14 mouse cellular contexts compared by ENCODE assay signal in genomic region chr1:52392933-52393332, GRCm38 (mm10).
DNase-seq lines count a peak whose midpoint lies in the region; ATAC-seq and TF ChIP-seq lines count a peak whose summit lies in the region.
"Had no signal": no experiment of that assay in that cellular context is flagged by ENCODE, and none has a peak within 500 bp of the region (broad histone marks: within the 10 kb centered on the region; RNA-seq: fewer than 3 reads in every experiment).

No protein-coding gene starts in this region.

- no peaks in the 10 kb centered on the region for H3K36me3 ChIP-seq in heart, postnatal 0 days (replicated peaks; ENCODE audit: control insufficient read depth, insufficient read depth, low read length)
- no peaks in the 10 kb centered on the region for H3K36me3 ChIP-seq in midbrain, postnatal 0 days (ENCODE audit: insufficient read depth, low read length)
- no peaks in the 10 kb centered on the region for H3K36me3 ChIP-seq in midbrain, embryonic 14.5 days (ENCODE audit: control insufficient read depth, insufficient read depth, low read length)
- no peaks in the 10 kb centered on the region for H3K36me3 ChIP-seq in stomach, postnatal 0 days (ENCODE audit: control insufficient read depth, insufficient read depth, low read length)
- H3K36me3 ChIP-seq: embryonic facial prominence, embryonic 15.5 days; G1E; heart, embryonic 12.5 days; midbrain, embryonic 10.5 days had no signal

- H3K9ac ChIP-seq in heart, postnatal 0 days (replicated peaks; ENCODE audit: low read depth, low read length), result no peak overlapping the region
- H3K9ac ChIP-seq in midbrain, postnatal 0 days (replicated peaks; ENCODE audit: low read length, poor library complexity, severe bottlenecking), result no peak overlapping the region
- no peak overlapping the region for H3K9ac ChIP-seq in midbrain, embryonic 14.5 days (replicated peaks; ENCODE audit: low read length)
- no peak overlapping the region for H3K9ac ChIP-seq in stomach, postnatal 0 days (ENCODE audit: low read length)
- H3K9ac ChIP-seq: embryonic facial prominence, embryonic 15.5 days; heart, embryonic 12.5 days; liver, embryonic 14.5 days had no signal

- H3K4me2 ChIP-seq in heart, postnatal 0 days (ENCODE audit: low read depth, low read length), result no peak overlapping the region
- H3K4me2 ChIP-seq in midbrain, postnatal 0 days (ENCODE audit: low read depth, low read length, poor library complexity, severe bottlenecking), result no peak overlapping the region
- no peak overlapping the region for H3K4me2 ChIP-seq in midbrain, embryonic 14.5 days (ENCODE audit: low read length)
- H3K4me2 ChIP-seq in stomach, postnatal 0 days (replicated peaks; ENCODE audit: low read depth), result no peak overlapping the region
- H3K4me2 ChIP-seq: embryonic facial prominence, embryonic 15.5 days; heart, embryonic 12.5 days had no signal

- POLR2A ChIA-PET in Patski (lab: Charles Lee), result no interaction called here

- 0 out of 2 replicates have a peak, but pooled peaks have one; percentile 27 for ATAC-seq in heart, postnatal 0 days (ENCODE audit: insufficient read depth, low read depth)
- no peak for ATAC-seq in midbrain, postnatal 0 days (ENCODE audit: low FRiP score)
- no peak for ATAC-seq in midbrain, embryonic 14.5 days (ENCODE audit: low FRiP score, low TSS enrichment)
- ATAC-seq in Patski, result no peak
- ATAC-seq in stomach, postnatal 0 days (ENCODE audit: low FRiP score, low TSS enrichment), result no peak

- DNase-seq in heart, postnatal 0 days (ENCODE audit: low spot score), result peak; percentile 38
- no peak for DNase-seq in heart, adult 9 months (ENCODE audit: low spot score in 2 of 2)
- peak; percentile 12 for DNase-seq in midbrain, postnatal 0 days (ENCODE audit: low spot score)
- DNase-seq in midbrain, embryonic 14.5 days, result no peak
- no peak for DNase-seq in Patski (ENCODE audit: low read depth, low spot score)
- DNase-seq in stomach, postnatal 0 days (ENCODE audit: low spot score), result no peak
- DNase-seq in right cerebral cortex, adult 18-20 months, result no peak
- no peak for DNase-seq in cerebellum, postnatal 10 days
- DNase-seq: adrenal gland, postnatal 14 days had no signal

- in situ Hi-C loops in Patski (cut with MboI; ENCODE audit: low pct_unique_long_range_greater_than_20kb), result no loop called here

- H3K4me3 ChIP-seq in heart, postnatal 0 days (ENCODE audit: low read depth, low read length), result no peak overlapping the region
- H3K4me3 ChIP-seq in midbrain, postnatal 0 days (ENCODE audit: low read depth, low read length), result no peak overlapping the region
- H3K4me3 ChIP-seq in midbrain, embryonic 14.5 days (replicated peaks; ENCODE audit: low read depth, low read length), result no peak overlapping the region
- H3K4me3 ChIP-seq in stomach, postnatal 0 days (ENCODE audit: low read depth, low read length), result no peak overlapping the region
- H3K4me3 ChIP-seq: embryonic facial prominence, embryonic 15.5 days; heart, embryonic 12.5 days; midbrain, embryonic 10.5 days had no signal

- H3K4me1 ChIP-seq in heart, postnatal 0 days (ENCODE audit: control insufficient read depth, insufficient read depth), result no peaks in the 10 kb centered on the region
- H3K4me1 ChIP-seq in midbrain, postnatal 0 days (ENCODE audit: insufficient read depth, low read length), result no peaks in the 10 kb centered on the region
- no peaks in the 10 kb centered on the region for H3K4me1 ChIP-seq in midbrain, embryonic 14.5 days (ENCODE audit: control insufficient read depth, insufficient read depth, low read length)
- H3K4me1 ChIP-seq in stomach, postnatal 0 days (replicated peaks; ENCODE audit: control insufficient read depth, insufficient read depth), result no peaks in the 10 kb centered on the region
- H3K4me1 ChIP-seq: embryonic facial prominence, embryonic 15.5 days had no signal

- CTCF ChIA-PET in Patski (lab: Charles Lee), result no interaction called here

- no peaks in the 10 kb centered on the region for H3K27me3 ChIP-seq in heart, postnatal 0 days (ENCODE audit: control insufficient read depth, insufficient read depth, low read length)
- no peaks in the 10 kb centered on the region for H3K27me3 ChIP-seq in midbrain, postnatal 0 days (ENCODE audit: insufficient read depth, low read length)
- no peaks in the 10 kb centered on the region for H3K27me3 ChIP-seq in midbrain, embryonic 14.5 days (ENCODE audit: control insufficient read depth, insufficient read depth, low read length)
- peaks cover 3% of the 10 kb centered on the region for H3K27me3 ChIP-seq in Patski
- H3K27me3 ChIP-seq in stomach, postnatal 0 days (ENCODE audit: control insufficient read depth, insufficient read depth, low read length), result no peaks in the 10 kb centered on the region
- H3K27me3 ChIP-seq: embryonic facial prominence, embryonic 15.5 days; heart, embryonic 12.5 days had no signal

- H3K9me3 ChIP-seq in heart, postnatal 0 days (replicated peaks; ENCODE audit: control insufficient read depth, low read length), result no peaks in the 10 kb centered on the region
- no peaks in the 10 kb centered on the region for H3K9me3 ChIP-seq in midbrain, postnatal 0 days (ENCODE audit: low read length)
- no peaks in the 10 kb centered on the region for H3K9me3 ChIP-seq in midbrain, embryonic 14.5 days (ENCODE audit: control insufficient read depth, low read length)
- no peaks in the 10 kb centered on the region for H3K9me3 ChIP-seq in stomach, postnatal 0 days (ENCODE audit: control insufficient read depth, low read length)
- H3K9me3 ChIP-seq: embryonic facial prominence, embryonic 15.5 days; G1E; heart, embryonic 12.5 days; midbrain, embryonic 10.5 days had no signal

- H3K27ac ChIP-seq in heart, postnatal 0 days (ENCODE audit: low read depth), result no peak overlapping the region
- H3K27ac ChIP-seq in midbrain, postnatal 0 days (ENCODE audit: low read depth, low read length), result no peak overlapping the region
- H3K27ac ChIP-seq in midbrain, embryonic 14.5 days (replicated peaks; ENCODE audit: low read depth, low read length), result no peak overlapping the region
- H3K27ac ChIP-seq in stomach, postnatal 0 days (replicated peaks), result no peak overlapping the region
- H3K27ac ChIP-seq: embryonic facial prominence, embryonic 15.5 days; liver, embryonic 14.5 days; midbrain, embryonic 10.5 days had no signal

- WGBS in heart, postnatal 0 days, result 29% methylated on average over 2 of the region's 2 CpGs
- 52% methylated on average over 2 of the region's 2 CpGs for WGBS in midbrain, postnatal 0 days
- 52% methylated on average over 2 of the region's 2 CpGs for WGBS in midbrain, embryonic 14.5 days
- WGBS in stomach, postnatal 0 days, result 36% methylated on average over 2 of the region's 2 CpGs

- TF ChIP-seq CTCF in heart, postnatal 0 days (IDR thresholded peaks at IDR 0.05; ENCODE audit: low read depth), result peak; percentile 31
- TF ChIP-seq CTCF in midbrain, postnatal 0 days (IDR thresholded peaks at IDR 0.05), result peak; percentile 40
- peak; percentile 37 for TF ChIP-seq CTCF in Patski (IDR thresholded peaks at IDR 0.05)
- peak; percentile 40 for TF ChIP-seq CTCF in stomach, postnatal 0 days (IDR thresholded peaks at IDR 0.05; ENCODE audit: low read depth)

- no peak for TF ChIP-seq EP300 in heart, postnatal 0 days (IDR thresholded peaks at IDR 0.05; ENCODE audit: low read depth)
- TF ChIP-seq EP300 in stomach, postnatal 0 days (optimal IDR thresholded peaks at IDR 0.05), result no peak

Comparison
In these comparisons a context has a peak if more than half of its experiments do, and no peak if none do; other contexts are left out.
1. DNase-seq: peak in heart, postnatal 0 days (single experiment) and midbrain, postnatal 0 days (single experiment); none in heart, adult 9 months (0 of 2), midbrain, embryonic 14.5 days (single experiment), Patski (single experiment), stomach, postnatal 0 days (single experiment), right cerebral cortex, adult 18-20 months (single experiment) and cerebellum, postnatal 10 days (0 of 2).
2. Peak in every context shown above with its lines, with median percentiles within 50 percentile points of each other: CTCF ChIP-seq.